Mouse (Mus musculus) midbrain, embryonic 15.5 days (tissue): ENCODE results near the gene Mpig6b. TPM values are rescaled to one million over a fixed set of nuclear protein-coding genes. Genes with fewer than 3 reads are reported as not detected.
A peak's percentile ranks its signal among the peaks of the same experiment; 100 is the strongest.

ENCODE experiments used
- ATAC-seq: fragments of 200-750 bp; cut with Nextera tagmentation; replicated peaks from 2 replicates; pipeline ENCODE4 v1.8.0; 2017; ENCODE audit warnings: moderate TSS enrichment
- H3K27ac ChIP-seq: fragments of 300-500 bp; sonication (generic); 2 replicates; pipeline ENCODE4 v1.5.1; 2015; ENCODE audit warnings: mild to moderate bottlenecking, inconsistent platforms
- H3K27me3 ChIP-seq: fragments of 300-500 bp; sonication (generic); replicated peaks from 2 replicates; pipeline ENCODE4 v1.6.1; 2015; ENCODE audit warnings: inconsistent platforms
- H3K36me3 ChIP-seq: fragments of 300-500 bp; sonication (generic); replicated peaks from 2 replicates; pipeline ENCODE4 v1.6.1; 2015; ENCODE audit warnings: inconsistent platforms
- H3K4me1 ChIP-seq: fragments of 300-500 bp; sonication (generic); 2 replicates; pipeline ENCODE4 v1.6.1; 2015; ENCODE audit warnings: inconsistent platforms
- H3K4me2 ChIP-seq: fragments of 300-500 bp; sonication (generic); 2 replicates; pipeline ENCODE4 v1.6.1; 2015; ENCODE audit warnings: inconsistent platforms, mild to moderate bottlenecking, moderate library complexity
- H3K4me3 ChIP-seq: fragments of 300-500 bp; sonication (generic); 2 replicates; pipeline ENCODE4 v1.5.1; 2015; ENCODE audit warnings: mild to moderate bottlenecking, inconsistent platforms
- H3K9ac ChIP-seq: fragments of 300-500 bp; sonication (generic); 2 replicates; pipeline ENCODE4 v1.6.1; 2015; ENCODE audit warnings: mild to moderate bottlenecking, inconsistent platforms
- H3K9me3 ChIP-seq: fragments of 300-500 bp; sonication (generic); 2 replicates; pipeline ENCODE4 v1.6.1; 2016; ENCODE audit warnings: inconsistent platforms
- WGBS: fragments of 180-500 bp; shearing (Covaris S2); methylation state at CpG from one replicate; pipeline ENCODE4 v1.1.7; 2015; ENCODE audit warnings: mixed read lengths; 5-methylcytosine and 5-hydroxymethylcytosine counted together
- polyA plus RNA-seq: library from polyadenylated mRNA; unstranded; fragments of >200 nt; fragmentation: Nextera tagmentation; extraction: Ambion mirVana; gene quantifications from 2 replicates; pipeline ENCODE4 v1.2.1, GENCODE M21; 2015

The Mpig6b gene
- polyA plus RNA-seq, 1 experiment from 2014 or later, result 0.21 TPM

- 84% methylated on average over 5 of the region's 5 CpGs for WGBS
- no peak for ATAC-seq
- Histone ChIP-seq H3K27me3 (no peaks in the 10 kb centered on the region), H3K27ac (no peak overlapping the region), H3K4me2 (no peak overlapping the region), H3K9ac (no peak overlapping the region), H3K4me3 (no peak overlapping the region), H3K4me1 (peaks cover 15% of the 10 kb centered on the region), H3K36me3 (no peaks in the 10 kb centered on the region), H3K9me3 (no peaks in the 10 kb centered on the region)
These were observed 39.8 kb downstream of the Mpig6b start for GRCm38 (mm10) chr17:35026206-35026605.

DNA sequence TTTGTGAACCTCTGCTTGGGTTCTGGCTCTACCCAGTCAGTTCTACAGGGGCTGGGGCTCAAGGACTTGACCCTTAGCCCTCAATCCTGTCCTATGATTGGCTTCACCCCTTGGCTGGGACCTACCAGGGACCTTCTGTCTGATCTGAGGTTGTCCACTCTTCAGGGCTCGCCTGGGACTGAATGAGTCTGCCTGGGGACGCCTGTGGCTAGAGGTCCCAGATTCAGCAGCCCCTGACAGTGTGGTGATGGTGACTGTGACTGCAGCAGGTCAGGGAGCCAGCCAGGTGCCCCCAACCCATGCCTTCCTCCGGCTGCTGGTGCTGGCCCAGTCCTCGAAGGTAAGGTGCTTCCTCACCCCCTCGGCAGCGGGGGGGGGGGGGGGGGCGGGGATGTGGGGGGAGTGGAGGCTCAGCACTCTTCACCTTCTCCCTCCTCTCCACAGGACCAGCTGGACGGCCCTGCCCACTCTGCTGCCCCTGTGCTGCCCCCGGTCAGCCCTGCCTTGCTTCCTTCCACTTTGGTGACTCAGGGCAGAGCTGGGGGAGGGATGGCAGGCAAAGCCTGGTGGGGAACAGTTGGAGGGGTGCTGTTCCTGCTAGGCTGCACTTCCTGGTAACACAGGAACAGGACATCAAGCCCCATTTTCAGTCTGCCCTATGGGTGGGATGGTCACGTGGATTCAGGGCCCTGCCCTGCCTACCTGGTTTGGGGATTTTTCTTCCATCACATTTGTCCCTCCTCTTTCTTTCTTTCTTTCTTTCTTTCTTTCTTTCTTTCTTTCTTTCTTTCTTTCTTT lies 41.1 kb downstream of the Mpig6b start:
- no peak overlapping the region for H3K27ac ChIP-seq
- WGBS, result 66% methylated on average over 8 of the region's 10 CpGs
- no peaks in the 10 kb centered on the region for H3K36me3 ChIP-seq
- peaks cover 13% of the 10 kb centered on the region for H3K4me1 ChIP-seq
- no peak for ATAC-seq
- no peak overlapping the region for H3K4me2 ChIP-seq
- H3K27me3 ChIP-seq, result no peaks in the 10 kb centered on the region
- no peak overlapping the region for H3K9ac ChIP-seq
- no peak overlapping the region for H3K4me3 ChIP-seq
- no peaks in the 10 kb centered on the region for H3K9me3 ChIP-seq

DNA sequence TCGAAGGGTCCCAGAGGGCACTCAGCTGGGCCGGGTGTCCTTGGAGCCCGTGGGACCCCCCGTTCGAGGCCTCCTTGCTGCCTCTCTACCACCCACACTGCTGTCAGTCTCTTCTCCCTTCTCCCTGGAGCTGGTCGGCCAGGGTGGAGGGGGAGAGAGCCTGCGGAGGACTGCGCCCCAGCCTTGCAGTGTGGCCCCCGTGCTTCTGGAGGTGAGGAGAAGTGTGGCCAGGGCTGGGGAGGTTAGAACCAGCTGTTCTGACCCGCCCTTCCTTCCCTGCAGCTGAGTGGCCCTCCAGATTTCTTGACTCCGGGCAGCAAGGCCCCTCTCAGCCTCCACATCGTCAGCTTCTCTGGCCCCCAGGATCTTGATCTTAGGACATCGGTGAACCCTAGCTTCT lies 41.7 kb downstream of the Mpig6b start:
- H3K4me2 ChIP-seq, result no peak overlapping the region
- no peaks in the 10 kb centered on the region for H3K27me3 ChIP-seq
- no peak overlapping the region for H3K27ac ChIP-seq
- no peak overlapping the region for H3K9ac ChIP-seq
- WGBS, result 74% methylated on average over 13 of the region's 13 CpGs
- H3K9me3 ChIP-seq, result no peaks in the 10 kb centered on the region
- peaks cover 8% of the 10 kb centered on the region for H3K4me1 ChIP-seq
- ATAC-seq, result no peak
- H3K4me3 ChIP-seq, result no peak overlapping the region
- H3K36me3 ChIP-seq, result no peaks in the 10 kb centered on the region

- Histone ChIP-seq H3K27me3 (no peaks in the 10 kb centered on the region), H3K36me3 (no peaks in the 10 kb centered on the region), H3K4me3 (no peak overlapping the region), H3K4me1 (peaks cover 8% of the 10 kb centered on the region), H3K9ac (no peak overlapping the region), H3K4me2 (no peak overlapping the region), H3K27ac (no peak overlapping the region), H3K9me3 (no peaks in the 10 kb centered on the region)
- 81% methylated on average over 4 of the region's 4 CpGs for WGBS
- no peak for ATAC-seq
These were observed 42.2 kb downstream of the Mpig6b start for GRCm38 (mm10) chr17:35023756-35024155.

DNA sequence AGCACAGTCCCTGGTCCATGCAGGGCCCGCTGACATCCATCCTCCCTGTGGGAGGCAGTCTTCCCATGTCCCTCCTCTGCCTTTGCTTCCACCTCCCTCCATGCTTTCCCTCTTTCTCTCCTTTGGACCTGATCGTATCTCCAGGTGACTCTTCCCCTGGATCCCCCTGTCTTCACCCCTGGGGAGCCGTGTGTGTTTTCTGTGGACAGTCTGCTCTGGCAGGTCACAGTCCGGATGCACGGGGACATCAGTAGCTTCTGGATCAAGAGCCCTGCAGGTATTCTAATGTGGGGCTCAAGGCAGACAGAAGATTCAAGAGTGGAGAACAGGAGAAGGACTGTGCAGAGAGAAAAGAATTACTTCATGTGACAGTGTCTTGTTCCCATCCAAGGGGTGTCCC lies 42.8 kb downstream of the Mpig6b start:
- Histone ChIP-seq H3K4me1 (peaks cover 8% of the 10 kb centered on the region), H3K36me3 (no peaks in the 10 kb centered on the region), H3K4me3 (no peak overlapping the region), H3K9ac (no peak overlapping the region), H3K27me3 (no peaks in the 10 kb centered on the region), H3K9me3 (no peaks in the 10 kb centered on the region), H3K27ac (no peak overlapping the region), H3K4me2 (no peak overlapping the region)
- ATAC-seq, result no peak
- 83% methylated on average over 5 of the region's 5 CpGs for WGBS

GRCm38 (mm10) chr17:35022541-35023060 lies 43.4 kb downstream of the Mpig6b start:
- Histone ChIP-seq H3K4me2 (no peak overlapping the region), H3K9ac (no peak overlapping the region), H3K9me3 (no peaks in the 10 kb centered on the region), H3K27ac (no peak overlapping the region), H3K36me3 (no peaks in the 10 kb centered on the region), H3K27me3 (no peaks in the 10 kb centered on the region), H3K4me1 (peaks cover 8% of the 10 kb centered on the region), H3K4me3 (no peak overlapping the region)
- no peak for ATAC-seq
- WGBS, result 93% methylated on average over 8 of the region's 8 CpGs

DNA sequence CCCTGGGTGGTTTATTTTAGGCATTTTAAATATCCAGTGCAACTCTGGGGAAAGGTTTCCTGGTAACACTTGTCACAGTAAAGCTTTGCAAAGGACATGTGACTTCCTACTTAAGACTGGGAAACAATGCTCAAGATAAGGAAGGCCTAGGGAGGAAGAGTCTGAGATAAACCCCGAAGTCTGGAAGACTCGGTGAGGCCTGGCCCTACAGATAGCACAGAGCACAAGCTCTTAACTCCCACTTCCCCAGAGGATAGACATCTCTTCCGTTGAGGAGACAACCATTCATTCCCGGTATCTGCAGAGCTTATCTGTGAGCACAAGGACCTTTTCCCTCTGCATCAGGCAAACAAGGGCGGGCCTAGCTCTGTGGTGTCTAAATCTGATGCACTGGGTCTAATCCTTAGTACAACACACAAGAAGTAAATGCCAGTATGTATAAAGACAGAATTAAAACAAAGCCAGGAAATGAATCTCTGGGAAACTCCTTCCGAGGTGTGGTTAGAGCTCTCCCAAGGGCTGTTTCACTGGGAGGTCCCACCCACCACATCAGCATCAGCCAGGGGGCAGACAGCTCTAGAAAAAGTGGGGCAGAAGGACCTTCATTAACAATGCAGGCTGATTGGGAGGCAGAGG lies 44.0 kb downstream of the Mpig6b start:
- WGBS, result 47% methylated on average over 6 of the region's 6 CpGs
- Histone ChIP-seq H3K4me2 (no peak overlapping the region), H3K27ac (no peak overlapping the region), H3K9me3 (no peaks in the 10 kb centered on the region), H3K9ac (no peak overlapping the region), H3K4me3 (no peak overlapping the region), H3K4me1 (peaks cover 6% of the 10 kb centered on the region), H3K36me3 (no peaks in the 10 kb centered on the region), H3K27me3 (no peaks in the 10 kb centered on the region)
- ATAC-seq, result no peak

GRCm38 (mm10) chr17:35021163-35021808 lies 44.7 kb downstream of the Mpig6b start:
- no peak overlapping the region for H3K27ac ChIP-seq
- no peak overlapping the region for H3K4me3 ChIP-seq
- peak overlapping the region; percentile 31; the same call in 1 of the 2 replicates for H3K4me2 ChIP-seq
- no peak overlapping the region for H3K9ac ChIP-seq
- H3K27me3 ChIP-seq, result no peaks in the 10 kb centered on the region
- peaks cover 8% of the 10 kb centered on the region for H3K4me1 ChIP-seq
- no peaks in the 10 kb centered on the region for H3K9me3 ChIP-seq
- 4% methylated on average over 17 of the region's 17 CpGs for WGBS
- ATAC-seq, result peak; percentile 30; the same call in 1 of the 2 replicates
- H3K36me3 ChIP-seq, result no peaks in the 10 kb centered on the region

- Histone ChIP-seq H3K27ac (no peak overlapping the region), H3K4me1 (peaks cover 9% of the 10 kb centered on the region), H3K4me3 (no peak overlapping the region), H3K27me3 (no peaks in the 10 kb centered on the region), H3K9me3 (no peaks in the 10 kb centered on the region), H3K9ac (no peak overlapping the region), H3K4me2 (no peak overlapping the region), H3K36me3 (no peaks in the 10 kb centered on the region; the same call in 1 of the 2 replicates)
- no peak for ATAC-seq
- WGBS, result 82% methylated on average over 8 of the region's 8 CpGs
These were observed 45.4 kb downstream of the Mpig6b start for GRCm38 (mm10) chr17:35020551-35020950.

DNA sequence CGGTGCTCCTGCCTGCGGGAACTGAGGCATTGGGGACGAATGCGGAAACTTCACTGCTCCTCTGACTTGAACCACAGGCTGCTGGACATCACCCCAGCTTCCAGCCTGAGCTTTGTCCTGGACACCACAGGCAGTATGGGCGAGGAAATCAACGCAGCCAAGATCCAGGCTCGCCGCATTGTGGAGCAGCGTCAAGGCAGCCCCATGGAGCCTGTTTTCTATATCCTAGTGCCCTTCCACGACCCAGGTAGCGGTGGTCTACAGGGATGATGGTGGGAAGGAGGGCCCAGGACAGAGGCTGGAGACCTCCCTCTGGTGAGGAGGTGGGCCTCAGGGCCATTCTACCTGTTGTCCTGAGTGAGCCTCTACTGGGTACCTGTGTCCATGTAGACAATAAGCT lies 46.1 kb downstream of the Mpig6b start:
- Histone ChIP-seq H3K27ac (no peak overlapping the region), H3K36me3 (no peaks in the 10 kb centered on the region; the same call in 1 of the 2 replicates), H3K4me3 (no peak overlapping the region), H3K9ac (no peak overlapping the region), H3K27me3 (no peaks in the 10 kb centered on the region), H3K4me2 (no peak overlapping the region), H3K9me3 (no peaks in the 10 kb centered on the region), H3K4me1 (peaks cover 9% of the 10 kb centered on the region)
- ATAC-seq, result no peak
- WGBS, result 78% methylated on average over 11 of the region's 11 CpGs

DNA sequence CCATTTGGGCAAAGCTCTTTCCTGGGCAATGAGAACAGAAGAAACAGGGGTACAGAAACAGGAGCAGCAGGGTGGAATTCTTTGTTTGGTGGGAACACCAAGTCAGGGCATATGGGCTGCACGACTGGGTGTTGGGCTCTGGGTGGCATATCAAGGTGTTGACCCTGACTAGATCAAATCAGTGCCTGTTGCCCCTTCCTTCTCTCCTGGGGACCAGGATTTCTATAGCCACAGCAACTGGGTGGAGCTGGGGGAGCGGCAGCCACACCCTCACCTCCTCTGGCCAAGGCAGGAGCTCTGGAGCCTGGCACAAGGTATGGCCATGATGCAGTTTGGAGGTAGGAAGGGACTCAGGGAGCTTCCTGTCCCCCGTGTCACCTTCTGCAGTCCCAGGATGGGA lies 47.8 kb downstream of the Mpig6b start:
- H3K4me3 ChIP-seq, result no peak overlapping the region
- no peaks in the 10 kb centered on the region for H3K27me3 ChIP-seq
- 85% methylated on average over 3 of the region's 3 CpGs for WGBS
- H3K9ac ChIP-seq, result no peak overlapping the region
- H3K4me2 ChIP-seq, result no peak overlapping the region
- peaks cover 13% of the 10 kb centered on the region; the same call in 1 of the 2 replicates for H3K36me3 ChIP-seq
- no peak overlapping the region for H3K27ac ChIP-seq
- peaks cover 9% of the 10 kb centered on the region for H3K4me1 ChIP-seq
- no peaks in the 10 kb centered on the region for H3K9me3 ChIP-seq
- ATAC-seq, result no peak

DNA sequence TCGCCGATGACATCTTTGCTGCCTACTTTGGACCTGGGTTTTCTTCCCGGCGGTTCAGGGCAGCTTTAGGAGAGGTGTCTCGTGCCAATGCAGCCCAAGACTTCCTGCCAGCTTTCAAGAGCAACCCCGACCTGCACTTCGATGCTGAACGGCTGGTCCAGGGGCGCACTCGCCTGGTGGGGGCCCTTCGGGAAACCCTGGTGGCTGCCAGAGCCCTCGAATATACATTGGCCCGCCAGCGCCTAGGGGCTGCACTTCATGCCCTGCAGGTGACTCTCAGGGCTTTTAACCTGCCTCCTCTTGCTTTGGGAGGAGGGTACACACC lies 48.3 kb downstream of the Mpig6b start:
- WGBS, result 75% methylated on average over 14 of the region's 14 CpGs
- no peak overlapping the region for H3K9ac ChIP-seq
- no peak overlapping the region for H3K4me2 ChIP-seq
- ATAC-seq, result no peak
- H3K9me3 ChIP-seq, result no peaks in the 10 kb centered on the region
- peaks cover 17% of the 10 kb centered on the region; the same call in 1 of the 2 replicates for H3K36me3 ChIP-seq
- no peak overlapping the region for H3K27ac ChIP-seq
- H3K27me3 ChIP-seq, result no peaks in the 10 kb centered on the region
- H3K4me1 ChIP-seq, result peaks cover 9% of the 10 kb centered on the region
- no peak overlapping the region for H3K4me3 ChIP-seq
